Mouse (Mus musculus) right cerebral cortex, postnatal 25 days (tissue): ENCODE measurements around the gene Mpv17.
A peak's percentile ranks its signal among the peaks of the same experiment; 100 is the strongest.

Experiments used
- DNase-seq: peaks from one replicate; pipeline ENCODE4 v3.0.0; 2022

Mpv17 gene

GRCm38 (mm10) chr5:31154152-31154553 is at the start of gene Mpv17:
Gene Mpv17, minus strand, starts transcription at chr5:31154251.
- peak; percentile 84 for DNase-seq

- DNase-seq = no peak
These were observed 48.9 kb upstream of the Mpv17 start for GRCm38 (mm10) chr5:31202933-31203332.

- peak; percentile 97 for DNase-seq
These were observed 47.9 kb upstream of the Mpv17 start, which contains the start of gene Zfp513 for GRCm38 (mm10) chr5:31201742-31202590. Gene Zfp513, minus strand, starts transcription at chr5:31202303.

- DNase-seq = no peak
These were observed 47.1 kb upstream of the Mpv17 start for GRCm38 (mm10) chr5:31201042-31201741.

GRCm38 (mm10) chr5:31200327-31200768 is 46.3 kb upstream of the Mpv17 start:
- no peak for DNase-seq

GRCm38 (mm10) chr5:31199893-31200292 is 45.8 kb upstream of the Mpv17 start:
- DNase-seq = no peak

- no peak for DNase-seq
These were observed 45.4 kb upstream of the Mpv17 start for GRCm38 (mm10) chr5:31199321-31199892.

- no peak for DNase-seq
These were observed 44.7 kb upstream of the Mpv17 start for GRCm38 (mm10) chr5:31198616-31199320.

- DNase-seq = no peak
These were observed 44.1 kb upstream of the Mpv17 start for GRCm38 (mm10) chr5:31198170-31198569.

GRCm38 (mm10) chr5:31197072-31197471 is 43.0 kb upstream of the Mpv17 start:
- no peak for DNase-seq

GRCm38 (mm10) chr5:31196207-31196606 is 42.2 kb upstream of the Mpv17 start:
- no peak for DNase-seq

- no peak for DNase-seq
These were observed 41.6 kb upstream of the Mpv17 start for GRCm38 (mm10) chr5:31195671-31196070.

GRCm38 (mm10) chr5:31194486-31195485 is 40.7 kb upstream of the Mpv17 start:
- no peak for DNase-seq

GRCm38 (mm10) chr5:31193631-31194281 is 39.7 kb upstream of the Mpv17 start:
- no peak for DNase-seq

- DNase-seq = peak; percentile 100
These were observed 39.0 kb upstream of the Mpv17 start, which contains the start of the genes Snx17 and Eif2b4 for GRCm38 (mm10) chr5:31192939-31193630. Gene Snx17, plus strand, starts transcription at chr5:31193227. Gene Eif2b4, minus strand, starts transcription at chr5:31193430.

- DNase-seq = no peak
These were observed 38.2 kb upstream of the Mpv17 start for GRCm38 (mm10) chr5:31192045-31192938.

GRCm38 (mm10) chr5:31190201-31190600 is 36.1 kb upstream of the Mpv17 start:
- DNase-seq = no peak

GRCm38 (mm10) chr5:31188223-31188840 is 34.3 kb upstream of the Mpv17 start:
- no peak for DNase-seq

GRCm38 (mm10) chr5:31183678-31184077 is 29.6 kb upstream of the Mpv17 start:
- DNase-seq = no peak
